Mouse (Mus musculus) ES-E14 (cell line): Measurements from ENCODE around the gene Gna15.

Experiments used
- CHD2 ChIP-seq: IDR thresholded peaks from 2 replicates; pipeline ENCODE4 v1.6.1; 2014; ENCODE audit warnings: mild to moderate bottlenecking, low read depth, low read length, inconsistent platforms
- MAFK ChIP-seq: IDR thresholded peaks from 2 replicates; pipeline ENCODE4 v1.6.1; 2014; ENCODE audit warnings: mild to moderate bottlenecking, low read depth, low read length, inconsistent platforms; ENCODE audit not compliant: insufficient read depth
- ZC3H11A ChIP-seq: IDR thresholded peaks from 2 replicates; pipeline ENCODE4 v1.6.1; 2012; ENCODE audit warnings: low read depth, mild to moderate bottlenecking, inconsistent platforms, low read length, borderline replicate concordance
- ZNF384 ChIP-seq: IDR thresholded peaks from 2 replicates; pipeline ENCODE4 v1.6.1; 2012; ENCODE audit warnings: low read depth, low read length, inconsistent platforms

GRCm38 (mm10) chr10:81493601-81494220, 30.3 kb downstream of the Gna15 start:
- TF ChIP-seq CHD2 (no peak), ZNF384 (no peak), MAFK (no peak), ZC3H11A (no peak)
